Mouse (Mus musculus) liver, embryonic 15.5 days (tissue): ENCODE results near the gene Nol4l. TPM values are rescaled to one million over a fixed set of nuclear protein-coding genes. Genes with fewer than 3 reads are reported as not detected.

Experiments
- ATAC-seq: fragments of 200-750 bp; cut with Nextera tagmentation; 2 replicates; pipeline ENCODE4 v1.8.0; 2017; ENCODE audit warnings: moderate number of reproducible peaks, mild to moderate bottlenecking, moderate library complexity; ENCODE audit not compliant: insufficient read depth
- H3K27ac ChIP-seq: fragments of 300-500 bp; sonication (generic); replicated peaks from 2 replicates; pipeline ENCODE4 v1.5.1; 2015; ENCODE audit warnings: mild to moderate bottlenecking, inconsistent platforms
- H3K27me3 ChIP-seq: fragments of 300-500 bp; sonication (generic); 2 replicates; pipeline ENCODE4 v1.6.1; 2015; ENCODE audit warnings: mild to moderate bottlenecking, inconsistent platforms
- H3K36me3 ChIP-seq: fragments of 300-500 bp; sonication (generic); replicated peaks from 2 replicates; pipeline ENCODE4 v1.6.1; 2015; ENCODE audit warnings: moderate library complexity, mild to moderate bottlenecking, inconsistent platforms
- H3K4me1 ChIP-seq: fragments of 300-500 bp; sonication (generic); replicated peaks from 2 replicates; pipeline ENCODE4 v1.6.1; 2015; ENCODE audit warnings: inconsistent platforms
- H3K4me2 ChIP-seq: fragments of 300-500 bp; sonication (generic); 2 replicates; pipeline ENCODE4 v1.6.1; 2015; ENCODE audit warnings: moderate library complexity, mild to moderate bottlenecking, inconsistent platforms
- H3K4me3 ChIP-seq: fragments of 300-500 bp; sonication (generic); replicated peaks from 2 replicates; pipeline ENCODE4 v1.5.1; 2015; ENCODE audit warnings: mild to moderate bottlenecking, inconsistent platforms
- H3K9ac ChIP-seq: fragments of 300-500 bp; sonication (generic); 2 replicates; pipeline ENCODE4 v1.6.1; 2015; ENCODE audit warnings: moderate library complexity, mild to moderate bottlenecking, inconsistent platforms
- H3K9me3 ChIP-seq: fragments of 300-500 bp; sonication (generic); replicated peaks from 2 replicates; pipeline ENCODE4 v1.6.1; 2016; ENCODE audit warnings: inconsistent platforms
- WGBS: fragments of 180-500 bp; shearing (Covaris S2); methylation state at CpG from one replicate; pipeline ENCODE4 v1.1.7; 2015; ENCODE audit warnings: mixed read lengths; ENCODE audit not compliant: insufficient replicate concordance; 5-methylcytosine and 5-hydroxymethylcytosine counted together
- polyA plus RNA-seq: library from polyadenylated mRNA; unstranded; fragments of >200 nt; fragmentation: Nextera tagmentation; extraction: Ambion mirVana; gene quantifications from 2 replicates; pipeline ENCODE4 v1.2.1, GENCODE M21; 2015

The Nol4l gene
- polyA plus RNA-seq, 1 experiment from 2014 or later, result 4.9 TPM

- peaks cover 58% of the 10 kb centered on the region for H3K36me3 ChIP-seq
- no peak overlapping the region for H3K4me3 ChIP-seq
- H3K4me2 ChIP-seq, result no peak overlapping the region
- H3K9me3 ChIP-seq, result no peaks in the 10 kb centered on the region
- 51% methylated on average over 2 of the region's 2 CpGs for WGBS
- H3K4me1 ChIP-seq, result peaks cover 72% of the 10 kb centered on the region
- ATAC-seq, result no peak
- no peak overlapping the region for H3K27ac ChIP-seq
- H3K27me3 ChIP-seq, result no peaks in the 10 kb centered on the region
- no peak overlapping the region for H3K9ac ChIP-seq
Observed at GRCm38 (mm10) chr2:153428485-153428884, 101.3 kb downstream of the Nol4l start.

- Histone ChIP-seq H3K4me1 (peaks cover 70% of the 10 kb centered on the region), H3K27me3 (no peaks in the 10 kb centered on the region), H3K4me2 (no peak overlapping the region), H3K9ac (no peak overlapping the region), H3K27ac (0 out of 2 replicates have a peak overlapping the region, but pooled peaks have one; percentile 25), H3K9me3 (no peaks in the 10 kb centered on the region), H3K36me3 (peaks cover 53% of the 10 kb centered on the region), H3K4me3 (no peak overlapping the region)
- peak; percentile 61 for ATAC-seq
- WGBS, result 8% methylated on average over 2 of the region's 2 CpGs
Observed at GRCm38 (mm10) chr2:153426931-153427330, 102.8 kb downstream of the Nol4l start.

- WGBS, result 76% methylated on average over 9 of the region's 9 CpGs
- Histone ChIP-seq H3K27me3 (no peaks in the 10 kb centered on the region), H3K36me3 (peaks cover 45% of the 10 kb centered on the region), H3K4me1 (peaks cover 70% of the 10 kb centered on the region), H3K27ac (no peak overlapping the region; the same call in 1 of the 2 replicates), H3K4me3 (no peak overlapping the region), H3K9ac (no peak overlapping the region), H3K9me3 (no peaks in the 10 kb centered on the region), H3K4me2 (no peak overlapping the region)
- ATAC-seq, result no peak
Observed at GRCm38 (mm10) chr2:153425998-153426670, 103.6 kb downstream of the Nol4l start.

- peaks cover 66% of the 10 kb centered on the region for H3K4me1 ChIP-seq
- no peaks in the 10 kb centered on the region for H3K27me3 ChIP-seq
- H3K9ac ChIP-seq, result no peak overlapping the region
- H3K4me3 ChIP-seq, result no peak overlapping the region
- ATAC-seq, result no peak
- peaks cover 42% of the 10 kb centered on the region for H3K36me3 ChIP-seq
- 70% methylated on average over 4 of the region's 4 CpGs for WGBS
- H3K9me3 ChIP-seq, result no peaks in the 10 kb centered on the region
- no peak overlapping the region for H3K27ac ChIP-seq
- H3K4me2 ChIP-seq, result no peak overlapping the region
Observed at GRCm38 (mm10) chr2:153425124-153425844, 104.5 kb downstream of the Nol4l start.

GRCm38 (mm10) chr2:153424557-153424956 is 105.2 kb downstream of the Nol4l start:
- no peak overlapping the region for H3K27ac ChIP-seq
- H3K4me2 ChIP-seq, result no peak overlapping the region
- 64% methylated on average over 8 of the region's 8 CpGs for WGBS
- H3K4me1 ChIP-seq, result peaks cover 63% of the 10 kb centered on the region
- H3K9ac ChIP-seq, result no peak overlapping the region
- ATAC-seq, result no peak
- peaks cover 43% of the 10 kb centered on the region for H3K36me3 ChIP-seq
- no peaks in the 10 kb centered on the region for H3K27me3 ChIP-seq
- H3K9me3 ChIP-seq, result no peaks in the 10 kb centered on the region
- H3K4me3 ChIP-seq, result no peak overlapping the region

- peaks cover 43% of the 10 kb centered on the region for H3K36me3 ChIP-seq
- H3K27me3 ChIP-seq, result no peaks in the 10 kb centered on the region
- peaks cover 50% of the 10 kb centered on the region for H3K4me1 ChIP-seq
- no peak overlapping the region for H3K4me3 ChIP-seq
- 79% methylated on average over 3 of the region's 3 CpGs for WGBS
- no peaks in the 10 kb centered on the region for H3K9me3 ChIP-seq
- no peak for ATAC-seq
- H3K4me2 ChIP-seq, result no peak overlapping the region
- no peak overlapping the region for H3K9ac ChIP-seq
- no peak overlapping the region for H3K27ac ChIP-seq
Observed at GRCm38 (mm10) chr2:153423113-153423512, 106.7 kb downstream of the Nol4l start.

GRCm38 (mm10) chr2:153422051-153422450 is 107.7 kb downstream of the Nol4l start:
- ATAC-seq, result no peak
- Histone ChIP-seq H3K36me3 (peaks cover 53% of the 10 kb centered on the region), H3K4me2 (no peak overlapping the region), H3K4me3 (no peak overlapping the region), H3K9ac (no peak overlapping the region), H3K9me3 (no peaks in the 10 kb centered on the region), H3K4me1 (peaks cover 39% of the 10 kb centered on the region), H3K27me3 (no peaks in the 10 kb centered on the region), H3K27ac (no peak overlapping the region)
- WGBS, result 70% methylated on average over 5 of the region's 5 CpGs

- H3K36me3 ChIP-seq, result peaks cover 61% of the 10 kb centered on the region
- no peak for ATAC-seq
Observed at GRCm38 (mm10) chr2:153421233-153421632, 108.5 kb downstream of the Nol4l start.

GRCm38 (mm10) chr2:153418381-153418780 is 111.4 kb downstream of the Nol4l start:
- no peak overlapping the region for H3K27ac ChIP-seq
- no peak for ATAC-seq
- H3K4me3 ChIP-seq, result no peak overlapping the region
- H3K9me3 ChIP-seq, result no peaks in the 10 kb centered on the region
- H3K36me3 ChIP-seq, result peaks cover 79% of the 10 kb centered on the region
- no peaks in the 10 kb centered on the region for H3K27me3 ChIP-seq
- no peak overlapping the region for H3K9ac ChIP-seq
- H3K4me2 ChIP-seq, result no peak overlapping the region
- WGBS, result 88% methylated on average over 1 of the region's 1 CpGs
- H3K4me1 ChIP-seq, result 0 out of 2 replicates have a peak, but pooled peaks cover 10% of the 10 kb centered on the region

More at GRCm38 (mm10) chr2:153421233-153421632, 108.5 kb downstream of the Nol4l start:
- H3K4me3 ChIP-seq, result no peak overlapping the region
- no peaks in the 10 kb centered on the region for H3K9me3 ChIP-seq
- H3K9ac ChIP-seq, result no peak overlapping the region
- no peaks in the 10 kb centered on the region for H3K27me3 ChIP-seq
- no peak overlapping the region for H3K4me2 ChIP-seq
- no peak overlapping the region for H3K27ac ChIP-seq
- peaks cover 34% of the 10 kb centered on the region for H3K4me1 ChIP-seq

- 87% methylated on average over 12 of the region's 12 CpGs for WGBS
- Histone ChIP-seq H3K4me1 (0 out of 2 replicates have a peak, but pooled peaks cover 6% of the 10 kb centered on the region), H3K4me3 (no peak overlapping the region), H3K4me2 (no peak overlapping the region), H3K27me3 (no peaks in the 10 kb centered on the region), H3K27ac (no peak overlapping the region), H3K36me3 (peaks cover 79% of the 10 kb centered on the region), H3K9me3 (no peaks in the 10 kb centered on the region), H3K9ac (no peak overlapping the region)
- ATAC-seq, result no peak
Observed at GRCm38 (mm10) chr2:153417841-153418240, 111.9 kb downstream of the Nol4l start.

GRCm38 (mm10) chr2:153414607-153415006 is 115.2 kb downstream of the Nol4l start:
- Histone ChIP-seq H3K27me3 (no peaks in the 10 kb centered on the region), H3K9ac (no peak overlapping the region), H3K4me3 (no peak overlapping the region), H3K27ac (no peak overlapping the region), H3K9me3 (no peaks in the 10 kb centered on the region), H3K36me3 (peaks cover 97% of the 10 kb centered on the region), H3K4me2 (no peak overlapping the region), H3K4me1 (peaks cover 12% of the 10 kb centered on the region)
- ATAC-seq, result no peak
- 24% methylated on average over 2 of the region's 2 CpGs for WGBS
